Mouse (Mus musculus) Patski (cell line): ENCODE results near the gene Tlx1. TPM values are rescaled to one million over a fixed set of nuclear protein-coding genes. Genes with fewer than 3 reads are reported as not detected.

Experiments
- ATAC-seq: fragments of 100-300 bp; one replicate; pipeline ENCODE4 v1.8.0; 2021
- CTCF ChIA-PET: fragments of 350-600 bp; sonication (Branson Sonifier 250); formaldehyde crosslinking; loops from one replicate; lab custom pipeline; 2022; ENCODE audit warnings: inconsistent platforms; lab: Charles Lee
- POLR2A ChIA-PET: fragments of 350-600 bp; sonication (Branson Sonifier 250); formaldehyde crosslinking; loops from one replicate; lab custom pipeline; 2022; ENCODE audit warnings: antibody characterized with exemption, inconsistent platforms; lab: Charles Lee
- DNase-seq: peaks from one replicate; pipeline ENCODE4 v3.0.0-alpha.2; 2011; ENCODE audit warnings: low read depth, low spot score
- H3K27me3 ChIP-seq: fragments of 371-371 bp; one replicate; pipeline ENCODE4 v1.5.1; 2021
- CTCF ChIP-seq: fragments of 100-300 bp; IDR thresholded peaks from one replicate; pipeline ENCODE4 v1.5.1; 2021
- in situ Hi-C: fragments of 300-500 bp; cut with MboI; formaldehyde crosslinking; loops from 3 replicates; pipeline ENCODE4 v1.11.1; 2018; ENCODE audit warnings: low pct_unique_long_range_greater_than_20kb, mixed read lengths
- polyA plus RNA-seq: library from polyadenylated mRNA; unstranded; gene quantifications from one replicate; pipeline ENCODE4 v1.2.3, GENCODE M21; 2021

Gene Tlx1
- polyA plus RNA-seq = not detected

DNA sequence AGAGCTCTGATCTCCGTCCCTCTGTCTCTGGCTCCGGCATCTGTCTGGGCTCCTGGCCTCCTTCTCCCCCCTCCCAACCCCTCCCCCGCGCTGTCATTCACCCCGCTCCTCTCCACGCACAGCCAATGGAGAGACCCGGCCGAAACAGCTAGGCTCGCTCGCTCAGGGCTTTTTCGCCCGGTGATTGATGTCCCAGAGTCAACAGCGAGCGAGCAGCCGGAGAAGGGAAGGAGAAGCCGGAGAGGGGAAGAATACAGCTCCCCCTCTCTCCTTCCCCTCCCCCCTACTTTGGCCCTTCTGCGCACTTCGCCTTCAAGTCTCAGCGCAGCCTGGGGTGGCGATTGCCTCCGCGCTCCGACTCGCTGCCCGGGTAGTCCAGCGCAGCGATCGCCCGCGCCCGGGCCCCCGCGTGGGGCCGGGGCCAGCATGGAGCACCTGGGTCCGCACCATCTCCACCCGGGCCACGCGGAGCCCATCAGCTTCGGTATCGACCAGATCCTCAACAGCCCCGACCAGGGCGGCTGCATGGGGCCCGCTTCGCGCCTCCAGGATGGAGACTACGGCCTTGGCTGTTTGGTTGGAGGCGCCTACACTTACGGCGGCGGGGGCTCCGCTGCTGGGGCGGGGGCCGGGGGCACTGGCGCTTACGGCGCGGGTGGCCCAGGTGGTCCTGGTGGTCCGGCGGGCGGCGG, at the start of gene Tlx1:
TSS of gene Tlx1 (plus strand) at position 191 of the 692 bp plus-strand sequence.
- no peak for TF ChIP-seq CTCF
- ATAC-seq (no peak), DNase-seq (no peak)
- CTCF ChIA-PET = no interaction called here
- peaks cover 90% of the 10 kb centered on the region for H3K27me3 ChIP-seq
- POLR2A ChIA-PET = no interaction called here
- in situ Hi-C loops = no loop called here

DNA sequence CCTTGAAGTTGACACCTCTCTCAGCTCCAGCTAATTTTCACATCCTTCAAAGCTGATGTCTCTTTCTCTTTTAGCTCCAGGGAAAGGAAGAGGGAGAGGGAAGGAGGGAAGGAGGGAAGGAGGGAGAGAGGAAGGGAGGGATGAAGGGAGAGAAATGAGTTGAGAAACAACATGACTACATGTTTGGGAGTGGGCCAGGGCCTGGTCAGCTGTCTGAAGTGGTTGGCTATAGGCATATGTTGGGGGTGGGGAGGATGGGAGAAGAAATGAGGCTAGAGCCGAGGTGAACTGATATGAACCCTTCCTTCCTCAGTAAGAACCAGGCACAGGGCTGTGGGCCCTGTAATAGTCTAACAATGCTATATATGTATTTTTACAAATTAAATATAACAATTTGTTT, 44.9 kb upstream of the Tlx1 start:
- TF ChIP-seq CTCF = no peak
- POLR2A ChIA-PET = interaction anchor here (0.6 kb wide), 2 partner anchors 12 to 27 kb away, joined by 3 read pairs; no protein-coding TSS in a partner anchor
- CTCF ChIA-PET = no interaction called here
- H3K27me3 ChIP-seq = peaks cover 63% of the 10 kb centered on the region
- ATAC-seq = no peak
- no peak for DNase-seq
- in situ Hi-C loops = no loop called here

DNA sequence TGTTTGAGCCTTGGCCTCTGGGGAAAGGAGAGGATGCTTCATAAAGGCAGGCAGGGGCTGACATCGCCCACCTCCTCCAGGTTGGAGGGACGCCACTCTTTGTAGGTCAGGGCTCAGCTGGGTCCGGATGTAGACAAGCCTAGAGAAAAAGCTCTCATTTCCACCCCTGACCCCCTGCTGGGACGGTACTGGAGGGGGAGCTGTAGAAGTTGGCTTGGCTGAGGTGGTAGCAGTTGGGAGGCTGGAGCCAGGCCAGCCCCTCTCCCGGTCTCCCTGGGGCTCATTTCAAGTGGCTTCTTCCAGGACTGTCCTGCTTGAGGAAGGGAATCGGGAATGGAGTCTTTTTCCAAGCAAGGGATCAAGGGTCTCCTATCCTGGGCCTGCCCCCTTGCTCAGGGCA, 43.8 kb upstream of the Tlx1 start:
- CTCF ChIA-PET = no interaction called here
- DNase-seq = no peak
- peaks cover 62% of the 10 kb centered on the region for H3K27me3 ChIP-seq
- TF ChIP-seq CTCF = no peak
- in situ Hi-C loops = no loop called here
- ATAC-seq = no peak
- POLR2A ChIA-PET = no interaction called here

DNA sequence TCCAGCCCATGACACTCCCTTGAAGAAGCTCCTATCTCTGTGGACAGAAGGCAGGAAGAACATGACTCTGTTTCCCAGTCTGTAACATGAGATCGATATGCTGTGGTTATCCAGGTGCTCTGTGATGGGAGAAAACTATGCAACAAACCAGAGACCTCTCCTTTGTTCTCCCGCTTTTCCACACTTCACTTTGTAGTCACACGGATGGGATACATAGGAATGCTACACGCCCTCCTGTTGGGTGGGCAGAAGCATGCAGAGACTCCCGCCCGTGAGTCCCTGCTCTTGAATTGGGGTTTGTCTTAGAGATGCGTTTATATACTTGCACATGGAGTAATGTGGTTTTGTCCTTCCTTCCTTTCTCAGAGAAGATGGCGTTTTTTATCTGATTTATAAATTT, 39.8 kb upstream of the Tlx1 start:
- no peak for TF ChIP-seq CTCF
- CTCF ChIA-PET = no interaction called here
- POLR2A ChIA-PET = no interaction called here
- H3K27me3 ChIP-seq = peaks cover 43% of the 10 kb centered on the region
- DNase-seq (no peak), ATAC-seq (no peak)
- in situ Hi-C loops = no loop called here

DNA sequence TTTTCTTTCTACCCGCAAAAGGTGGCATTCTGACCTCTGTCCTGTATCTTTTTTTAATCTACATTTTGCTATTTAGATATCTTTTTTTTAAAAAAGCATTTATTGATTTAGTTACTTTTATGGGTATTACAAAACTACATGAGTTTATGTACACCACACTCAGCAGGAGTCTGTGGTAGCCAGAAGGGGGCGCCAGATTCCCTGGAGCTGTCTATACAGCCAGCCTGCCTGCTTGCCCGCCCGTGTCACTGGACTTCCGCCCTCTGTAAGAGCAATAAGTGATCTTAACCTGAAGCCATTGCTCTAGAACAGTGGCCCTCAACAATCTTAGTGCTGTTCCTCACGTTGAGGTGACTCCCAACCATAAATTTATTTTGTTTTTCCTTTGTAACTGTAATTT, 38.0 kb upstream of the Tlx1 start:
- ChIA-PET CTCF (no interaction called here), POLR2A (no interaction called here)
- in situ Hi-C loops = no loop called here
- no peak for TF ChIP-seq CTCF
- DNase-seq = no peak
- no peak for ATAC-seq
- peaks cover 42% of the 10 kb centered on the region for H3K27me3 ChIP-seq

DNA sequence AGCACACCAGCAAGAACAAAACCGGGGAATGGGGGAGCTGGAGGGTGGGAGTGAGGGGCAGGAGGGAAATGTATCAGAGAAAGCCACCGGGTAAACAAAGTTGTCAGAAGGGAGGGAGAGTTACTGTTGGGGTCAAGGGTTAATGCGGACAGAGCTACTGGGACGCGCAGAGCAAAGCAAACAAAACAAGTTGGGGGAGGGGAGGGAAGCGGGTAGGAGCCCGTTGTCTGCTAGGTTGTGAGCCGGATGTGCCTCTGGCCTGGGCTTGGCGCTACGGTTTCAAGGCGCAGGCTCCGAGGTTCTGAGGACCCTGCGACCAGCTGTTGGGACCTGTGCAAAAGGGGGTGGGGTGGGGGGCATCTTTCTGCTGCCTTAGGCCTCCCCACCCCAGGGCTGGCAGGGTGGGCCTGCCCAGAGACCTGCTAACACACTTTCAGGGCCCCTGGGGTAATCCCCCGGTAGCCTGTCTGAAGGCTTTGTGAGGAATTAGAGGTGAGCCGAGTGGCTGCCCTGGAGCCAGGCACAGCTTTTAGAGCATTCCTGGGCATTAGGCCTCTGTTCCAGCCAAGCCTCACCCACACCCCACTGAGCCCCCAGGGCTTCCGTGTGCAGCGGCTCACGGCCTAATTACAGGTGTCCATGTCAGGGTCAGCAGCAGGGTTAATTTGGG, 36.6 kb upstream of the Tlx1 start:
- peaks cover 52% of the 10 kb centered on the region for H3K27me3 ChIP-seq
- CTCF ChIA-PET = interaction anchor here (5.7 kb wide), 1 partner anchor 47 kb away, joined by 26 read pairs; no protein-coding TSS in a partner anchor
- DNase-seq (no peak), ATAC-seq (no peak)
- no peak for TF ChIP-seq CTCF
- in situ Hi-C loops = no loop called here
- POLR2A ChIA-PET = no interaction called here

DNA sequence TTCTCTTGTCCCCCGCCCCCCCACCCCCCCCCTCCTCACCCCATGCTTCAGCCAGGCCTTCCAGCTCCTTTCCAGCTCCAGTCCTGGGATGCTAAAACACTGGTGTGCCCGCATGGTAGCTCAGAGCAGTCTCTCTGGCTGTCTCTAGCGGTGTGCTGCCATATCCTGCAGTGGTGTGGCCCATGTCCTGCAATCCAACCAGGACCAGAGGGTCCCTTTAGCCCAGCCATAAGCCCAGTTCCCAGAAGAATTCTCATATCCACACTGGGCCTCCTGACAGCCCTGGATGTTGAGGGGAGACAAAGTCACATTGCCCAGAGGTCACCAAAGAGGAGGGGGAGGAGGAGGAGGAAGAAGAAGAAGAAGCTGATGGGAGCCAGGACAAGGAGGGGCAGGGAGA, 35.7 kb upstream of the Tlx1 start:
- ATAC-seq = no peak
- in situ Hi-C loops = no loop called here
- TF ChIP-seq CTCF = no peak
- ChIA-PET CTCF (interaction anchor here (5.7 kb wide), 1 partner anchor 46 kb away, joined by 26 read pairs; no protein-coding TSS in a partner anchor), POLR2A (interaction anchor here (1.1 kb wide), 1 partner anchor 47 kb away, joined by 4 read pairs; no protein-coding TSS in a partner anchor)
- H3K27me3 ChIP-seq = peaks cover 50% of the 10 kb centered on the region
- no peak for DNase-seq

DNA sequence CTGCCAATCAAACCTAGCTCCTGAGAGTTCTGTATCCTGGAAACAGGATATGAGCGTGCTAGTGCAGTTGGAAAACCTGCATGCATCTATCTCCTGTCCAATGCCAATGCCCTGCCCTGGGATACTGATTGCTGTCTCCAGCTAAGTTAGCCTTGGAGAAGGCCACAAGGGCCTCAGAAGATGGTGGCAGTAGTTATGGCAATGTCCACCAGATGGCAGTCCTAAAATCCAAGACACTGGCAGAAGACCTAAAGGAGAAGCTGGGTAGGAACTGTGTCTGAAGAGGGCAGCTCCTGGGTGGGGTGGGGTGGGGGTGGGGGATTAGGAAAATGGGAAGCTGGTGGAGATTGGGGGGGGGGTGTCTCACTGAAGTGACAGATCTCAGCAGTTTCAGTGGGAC, 33.7 kb upstream of the Tlx1 start:
- peak; percentile 67 for TF ChIP-seq CTCF
- POLR2A ChIA-PET = no interaction called here
- CTCF ChIA-PET = interaction anchor here (0.7 to 5.7 kb wide), 3 partner anchors 19 to 44 kb away, joined by 3 to 26 read pairs (median 4); no protein-coding TSS in a partner anchor
- in situ Hi-C loops = no loop called here
- peaks cover 43% of the 10 kb centered on the region for H3K27me3 ChIP-seq
- ATAC-seq (no peak), DNase-seq (no peak)

DNA sequence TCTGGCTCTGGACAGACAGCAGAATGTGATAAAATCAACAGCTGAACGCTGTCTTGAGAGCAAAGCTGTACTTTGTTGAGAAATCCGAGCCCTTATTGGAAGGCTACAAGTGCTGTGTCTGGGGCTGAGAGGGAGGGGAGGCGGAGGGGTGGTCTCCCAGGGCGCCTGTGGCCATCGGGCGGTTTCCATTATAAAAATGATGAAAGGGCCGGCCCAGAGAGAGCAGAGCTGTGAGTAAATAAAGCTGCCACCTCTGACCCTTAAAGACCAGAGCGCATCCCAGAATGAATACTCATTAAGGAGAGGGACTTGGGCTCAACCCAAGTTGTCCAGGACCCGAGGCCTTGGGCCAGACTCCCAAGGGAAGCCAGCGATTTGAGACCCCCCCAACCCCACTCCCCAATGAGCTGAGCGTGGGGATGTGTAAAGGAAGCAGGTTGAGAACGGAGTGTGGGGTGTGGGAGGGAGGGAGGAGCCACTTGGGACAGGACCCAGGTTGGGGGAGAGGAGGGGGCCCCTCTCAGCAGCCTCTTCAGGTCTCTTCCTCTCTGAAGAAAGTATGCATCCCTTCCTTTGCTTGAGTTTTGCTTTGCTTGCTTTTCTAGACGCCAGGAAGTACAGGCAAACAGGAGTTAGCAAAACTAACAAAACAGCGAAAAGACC, 18.4 kb upstream of the Tlx1 start:
- ChIA-PET POLR2A (interaction anchor here (0.7 kb wide), 1 partner anchor 27 kb away, joined by 3 read pairs; no protein-coding TSS in a partner anchor), CTCF (no interaction called here)
- in situ Hi-C loops = no loop called here
- no peak for ATAC-seq
- DNase-seq = no peak
- peaks cover 41% of the 10 kb centered on the region for H3K27me3 ChIP-seq
- no peak for TF ChIP-seq CTCF

DNA sequence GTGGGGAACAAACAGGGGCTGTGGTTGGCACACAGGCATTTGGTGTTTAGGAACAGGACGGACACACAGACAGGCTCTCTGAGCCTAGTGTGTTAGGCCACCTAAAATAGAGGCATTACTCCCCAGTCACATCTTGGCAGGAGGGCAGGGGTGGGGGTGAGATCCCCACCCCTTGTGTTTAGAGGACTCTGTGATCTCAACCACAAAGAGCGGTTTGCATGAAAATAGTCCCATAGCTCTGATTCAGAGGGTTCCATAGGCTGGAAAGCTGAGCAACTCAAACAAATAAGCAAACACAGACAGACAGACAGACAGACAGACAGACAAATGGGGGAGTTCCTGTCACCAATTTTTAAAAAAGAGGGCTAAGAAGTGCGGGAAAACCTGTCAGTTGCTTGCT, 7.9 kb upstream of the Tlx1 start:
- no peak for ATAC-seq
- CTCF ChIA-PET = interaction anchor here (2.3 kb wide), 1 partner anchor 19 kb away, joined by 6 read pairs; no protein-coding TSS in a partner anchor
- TF ChIP-seq CTCF = no peak
- no peak for DNase-seq
- in situ Hi-C loops = no loop called here
- POLR2A ChIA-PET = no interaction called here
- peaks cover 87% of the 10 kb centered on the region for H3K27me3 ChIP-seq
